Comparison of ENCODE assay signal across 8 mouse cellular contexts in the genomic region with DNA sequence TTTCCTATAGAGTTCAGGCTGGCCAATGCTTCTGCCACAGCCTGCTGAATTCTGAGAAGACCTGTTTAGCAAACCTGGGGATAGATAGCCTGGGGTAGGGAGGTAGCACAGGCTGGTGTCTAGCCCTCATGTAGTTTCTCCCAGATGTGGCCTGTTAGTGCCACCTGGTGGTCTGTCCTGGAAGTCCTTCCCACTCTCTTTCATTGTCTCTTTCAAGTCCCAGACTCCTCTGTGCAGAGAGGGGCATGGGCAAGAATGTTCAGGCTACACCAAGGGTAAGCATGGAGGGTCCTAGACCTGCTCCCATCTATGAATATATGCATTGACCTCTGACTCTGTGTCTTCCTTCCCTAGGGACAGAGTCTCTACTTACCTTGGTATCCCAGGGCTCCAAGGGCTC. TPM values are rescaled to one million over a fixed set of nuclear protein-coding genes. Genes with fewer than 3 reads are reported as not detected.
DNase-seq lines count a peak whose midpoint lies in the region; ATAC-seq and TF ChIP-seq lines count a peak whose summit lies in the region.

No protein-coding gene starts in this region.

- TF ChIP-seq CTCF in kidney, postnatal 0 days (IDR thresholded peaks at IDR 0.05; ENCODE audit: low read depth) = peak; percentile 89

- peak; percentile 73 for DNase-seq in A20 (ENCODE audit: low read depth, low spot score)
- peak; percentile 86 for DNase-seq in adrenal gland, postnatal 10 days
- DNase-seq in embryonic facial prominence, embryonic 11.5 days (ENCODE audit: low spot score) = peak; percentile 84
- peak; percentile 79 for DNase-seq in kidney, postnatal 0 days (ENCODE audit: low spot score)
- peak; percentile 81 for DNase-seq in neural tube, embryonic 10.5 days (ENCODE audit: extremely low spot score, low spot score)

- no peak overlapping the region for H3K4me3 ChIP-seq in embryonic facial prominence, embryonic 11.5 days (ENCODE audit: low read depth, low read length)
- no peak overlapping the region for H3K4me3 ChIP-seq in heart, embryonic 15.5 days
- H3K4me3 ChIP-seq in kidney, postnatal 0 days (replicated peaks; ENCODE audit: low read depth, low read length) = no peak overlapping the region
- H3K4me3 ChIP-seq in liver, embryonic 12.5 days = no peak overlapping the region
- H3K4me3 ChIP-seq in stomach, embryonic 14.5 days (ENCODE audit: low read depth, low read length) = no peak overlapping the region

- no peak overlapping the region for H3K27ac ChIP-seq in embryonic facial prominence, embryonic 11.5 days (replicated peaks; ENCODE audit: low read depth, low read length)
- H3K27ac ChIP-seq in heart, embryonic 15.5 days = no peak overlapping the region
- no peak overlapping the region for H3K27ac ChIP-seq in kidney, postnatal 0 days
- no peak overlapping the region for H3K27ac ChIP-seq in liver, embryonic 12.5 days
- no peak overlapping the region for H3K27ac ChIP-seq in stomach, embryonic 14.5 days (ENCODE audit: low read length)

- no peaks in the 10 kb centered on the region for H3K9me3 ChIP-seq in embryonic facial prominence, embryonic 11.5 days (replicated peaks; ENCODE audit: control insufficient read depth, low read length)
- no peaks in the 10 kb centered on the region for H3K9me3 ChIP-seq in heart, embryonic 15.5 days (replicated peaks)
- no peaks in the 10 kb centered on the region for H3K9me3 ChIP-seq in kidney, postnatal 0 days (replicated peaks; ENCODE audit: low read length)
- H3K9me3 ChIP-seq in liver, embryonic 12.5 days (replicated peaks) = no peaks in the 10 kb centered on the region
- H3K9me3 ChIP-seq in stomach, embryonic 14.5 days (ENCODE audit: control insufficient read depth, low read depth, low read length) = no peaks in the 10 kb centered on the region

- H3K4me1 ChIP-seq in embryonic facial prominence, embryonic 11.5 days (ENCODE audit: control insufficient read depth, insufficient read depth, low read length) = no peaks in the 10 kb centered on the region
- no peaks in the 10 kb centered on the region for H3K4me1 ChIP-seq in heart, embryonic 15.5 days (replicated peaks)
- H3K4me1 ChIP-seq in kidney, postnatal 0 days (replicated peaks; ENCODE audit: insufficient read depth, low read length) = no peaks in the 10 kb centered on the region
- no peaks in the 10 kb centered on the region for H3K4me1 ChIP-seq in liver, embryonic 12.5 days
- H3K4me1 ChIP-seq in stomach, embryonic 14.5 days (ENCODE audit: control insufficient read depth, insufficient read depth, low read length) = no peaks in the 10 kb centered on the region

- peak; percentile 70; the same call in 1 of the 2 replicates for ATAC-seq in embryonic facial prominence, embryonic 11.5 days (replicated peaks; ENCODE audit: insufficient number of reproducible peaks, low FRiP score, low TSS enrichment, low read depth)
- peak; percentile 28; the same call in 1 of the 2 replicates for ATAC-seq in heart, embryonic 15.5 days (replicated peaks; ENCODE audit: insufficient number of reproducible peaks, insufficient read depth, low FRiP score, low read depth)
- peak; percentile 60; the same call in 1 of the 2 replicates for ATAC-seq in kidney, postnatal 0 days (replicated peaks; ENCODE audit: low FRiP score, low read depth)
- peak; percentile 44; the same call in 1 of the 2 replicates for ATAC-seq in liver, embryonic 12.5 days
- ATAC-seq in stomach, embryonic 14.5 days (ENCODE audit: insufficient number of reproducible peaks, insufficient read depth, low FRiP score, low read depth) = peak; percentile 16; the same call in 1 of the 2 replicates

- no peak overlapping the region for H3K4me2 ChIP-seq in embryonic facial prominence, embryonic 11.5 days (ENCODE audit: low read depth, low read length)
- no peak overlapping the region for H3K4me2 ChIP-seq in heart, embryonic 15.5 days
- no peak overlapping the region for H3K4me2 ChIP-seq in kidney, postnatal 0 days (ENCODE audit: low read length)
- no peak overlapping the region for H3K4me2 ChIP-seq in liver, embryonic 12.5 days
- no peak overlapping the region for H3K4me2 ChIP-seq in stomach, embryonic 14.5 days (replicated peaks; ENCODE audit: low read depth, low read length)

- no peaks in the 10 kb centered on the region for H3K36me3 ChIP-seq in embryonic facial prominence, embryonic 11.5 days (replicated peaks; ENCODE audit: control insufficient read depth, insufficient read depth, low read depth, low read length)
- 0 out of 2 replicates have a peak, but pooled peaks cover 7% of the 10 kb centered on the region for H3K36me3 ChIP-seq in heart, embryonic 15.5 days
- no peaks in the 10 kb centered on the region for H3K36me3 ChIP-seq in kidney, postnatal 0 days (ENCODE audit: insufficient read depth, low read length)
- no peaks in the 10 kb centered on the region for H3K36me3 ChIP-seq in liver, embryonic 12.5 days
- H3K36me3 ChIP-seq in stomach, embryonic 14.5 days (ENCODE audit: control insufficient read depth, insufficient read depth, low read length) = no peaks in the 10 kb centered on the region

- H3K9ac ChIP-seq in embryonic facial prominence, embryonic 11.5 days (replicated peaks; ENCODE audit: low read length) = no peak overlapping the region
- no peak overlapping the region for H3K9ac ChIP-seq in heart, embryonic 15.5 days
- H3K9ac ChIP-seq in kidney, postnatal 0 days (ENCODE audit: low read depth, low read length) = no peak overlapping the region
- no peak overlapping the region for H3K9ac ChIP-seq in liver, embryonic 12.5 days
- no peak overlapping the region for H3K9ac ChIP-seq in stomach, embryonic 14.5 days (replicated peaks; ENCODE audit: low read depth, low read length)

- H3K27me3 ChIP-seq in embryonic facial prominence, embryonic 11.5 days (ENCODE audit: control insufficient read depth, insufficient read depth, low read length) = no peaks in the 10 kb centered on the region
- H3K27me3 ChIP-seq in heart, embryonic 15.5 days = 0 out of 2 replicates have a peak, but pooled peaks cover 4% of the 10 kb centered on the region
- H3K27me3 ChIP-seq in kidney, postnatal 0 days (ENCODE audit: insufficient read depth, low read length) = no peaks in the 10 kb centered on the region
- peaks cover 22% of the 10 kb centered on the region; the same call in 1 of the 2 replicates for H3K27me3 ChIP-seq in liver, embryonic 12.5 days (replicated peaks)
- H3K27me3 ChIP-seq in stomach, embryonic 14.5 days (ENCODE audit: control insufficient read depth, insufficient read depth, low read length) = no peaks in the 10 kb centered on the region

RNA-seq across cellular contexts. Expression of a gene that starts 15.8 kb away (rescaled TPM):
- total RNA-seq in adrenal gland, postnatal 10 days (2021) = 10 to 100 TPM; 17.9 to 20.5 TPM
- 4.6 and 6.5 TPM in 2 replicates for polyA plus RNA-seq in embryonic facial prominence, embryonic 11.5 days (2014; fragmentation: Nextera tagmentation; extraction: Ambion mirVana)
- 3.3 and 5.4 TPM in 2 replicates for polyA plus RNA-seq in heart, embryonic 15.5 days (2015; fragmentation: Nextera tagmentation; extraction: Ambion mirVana)
- 3.4 and 3.6 TPM in 2 replicates for polyA plus RNA-seq in kidney, postnatal 0 days (2015; fragmentation: Nextera tagmentation; extraction: Ambion mirVana)
- 1.3 and 1.5 TPM in 2 replicates for polyA plus RNA-seq in liver, embryonic 12.5 days (2016; fragmentation: Nextera tagmentation; extraction: Ambion mirVana)
- 7.1 and 7.6 TPM in 2 replicates for polyA plus RNA-seq in stomach, embryonic 14.5 days (2014; fragmentation: Nextera tagmentation; extraction: Ambion mirVana)

RNA-seq across cellular contexts. Expression of a gene that starts 43.0 kb away (rescaled TPM):
- 1,000 to 10,000 TPM in 1 of 2 experiments, 100 to 1,000 TPM in 1; 255 to 1,124 TPM for total RNA-seq in adrenal gland, postnatal 10 days (2021)
- 4.4 and 4.6 TPM in 2 replicates for polyA plus RNA-seq in embryonic facial prominence, embryonic 11.5 days (2014; fragmentation: Nextera tagmentation; extraction: Ambion mirVana)
- 683 and 1,118 TPM in 2 replicates for polyA plus RNA-seq in heart, embryonic 15.5 days (2015; fragmentation: Nextera tagmentation; extraction: Ambion mirVana)
- polyA plus RNA-seq in kidney, postnatal 0 days (2015; fragmentation: Nextera tagmentation; extraction: Ambion mirVana) = 77.7 and 78.9 TPM in 2 replicates
- 2.6 and 4.7 TPM in 2 replicates for polyA plus RNA-seq in liver, embryonic 12.5 days (2016; fragmentation: Nextera tagmentation; extraction: Ambion mirVana)
- polyA plus RNA-seq in stomach, embryonic 14.5 days (2014; fragmentation: Nextera tagmentation; extraction: Ambion mirVana) = 48.3 and 54.9 TPM in 2 replicates

Comparison
In these comparisons a context has a peak if more than half of its experiments do, and no peak if none do; other contexts are left out.
1. ATAC-seq: peak in every context shown above with its lines; median percentile 70 in embryonic facial prominence, embryonic 11.5 days; 60 in kidney, postnatal 0 days; 44 in liver, embryonic 12.5 days; 28 in heart, embryonic 15.5 days; 16 in stomach, embryonic 14.5 days.